Mouse (Mus musculus) liver, embryonic 15.5 days (tissue): ENCODE results near the gene Aup1. TPM values are rescaled to one million over a fixed set of nuclear protein-coding genes. Genes with fewer than 3 reads are reported as not detected.

Experiments used
- ATAC-seq: fragments of 200-750 bp; cut with Nextera tagmentation; 2 replicates; pipeline ENCODE4 v1.8.0; 2017; ENCODE audit warnings: moderate number of reproducible peaks, mild to moderate bottlenecking, moderate library complexity; ENCODE audit not compliant: insufficient read depth
- H3K27ac ChIP-seq: fragments of 300-500 bp; sonication (generic); replicated peaks from 2 replicates; pipeline ENCODE4 v1.5.1; 2015; ENCODE audit warnings: mild to moderate bottlenecking, inconsistent platforms
- H3K27me3 ChIP-seq: fragments of 300-500 bp; sonication (generic); 2 replicates; pipeline ENCODE4 v1.6.1; 2015; ENCODE audit warnings: mild to moderate bottlenecking, inconsistent platforms
- H3K36me3 ChIP-seq: fragments of 300-500 bp; sonication (generic); replicated peaks from 2 replicates; pipeline ENCODE4 v1.6.1; 2015; ENCODE audit warnings: moderate library complexity, mild to moderate bottlenecking, inconsistent platforms
- H3K4me1 ChIP-seq: fragments of 300-500 bp; sonication (generic); replicated peaks from 2 replicates; pipeline ENCODE4 v1.6.1; 2015; ENCODE audit warnings: inconsistent platforms
- H3K4me2 ChIP-seq: fragments of 300-500 bp; sonication (generic); 2 replicates; pipeline ENCODE4 v1.6.1; 2015; ENCODE audit warnings: moderate library complexity, mild to moderate bottlenecking, inconsistent platforms
- H3K4me3 ChIP-seq: fragments of 300-500 bp; sonication (generic); replicated peaks from 2 replicates; pipeline ENCODE4 v1.5.1; 2015; ENCODE audit warnings: mild to moderate bottlenecking, inconsistent platforms
- H3K9ac ChIP-seq: fragments of 300-500 bp; sonication (generic); 2 replicates; pipeline ENCODE4 v1.6.1; 2015; ENCODE audit warnings: moderate library complexity, mild to moderate bottlenecking, inconsistent platforms
- H3K9me3 ChIP-seq: fragments of 300-500 bp; sonication (generic); replicated peaks from 2 replicates; pipeline ENCODE4 v1.6.1; 2016; ENCODE audit warnings: inconsistent platforms
- WGBS: fragments of 180-500 bp; shearing (Covaris S2); methylation state at CpG from one replicate; pipeline ENCODE4 v1.1.7; 2015; ENCODE audit warnings: mixed read lengths; ENCODE audit not compliant: insufficient replicate concordance; 5-methylcytosine and 5-hydroxymethylcytosine counted together
- microRNA counts: library from miRNA; unstranded; fragments of <30 nt; microRNA quantifications from one replicate; lab custom pipeline; 2016
- microRNA-seq: library from miRNA; unstranded; fragments of <30 nt; microRNA quantifications from one replicate; pipeline ENCODE4, GENCODE M21; 2016
- polyA plus RNA-seq: library from polyadenylated mRNA; unstranded; fragments of >200 nt; fragmentation: Nextera tagmentation; extraction: Ambion mirVana; gene quantifications from 2 replicates; pipeline ENCODE4 v1.2.1, GENCODE M21; 2015

Aup1 gene
- polyA plus RNA-seq, 1 experiment from 2014 or later: 189 TPM

- Histone ChIP-seq H3K9me3 (no peaks in the 10 kb centered on the region), H3K9ac (no peak overlapping the region), H3K27ac (no peak overlapping the region), H3K4me2 (no peak overlapping the region), H3K27me3 (peaks cover 8% of the 10 kb centered on the region; the same call in 1 of the 2 replicates), H3K4me3 (no peak overlapping the region), H3K4me1 (peaks cover 48% of the 10 kb centered on the region), H3K36me3 (peaks cover 21% of the 10 kb centered on the region; the same call in 1 of the 2 replicates)
- 73% methylated on average over 4 of the region's 4 CpGs for WGBS
- no peak for ATAC-seq
Measured at GRCm38 (mm10) chr6:83104158-83104557, 49.8 kb downstream of the Aup1 start.

MicroRNAs encoded within 50 kb of the gene (microRNA counts, 519-probe panel; counts per million panel counts)
- 1,107 counts per million, percentile 3 among the panel's probes with 10 or more counts for microRNA mmu-miR-3470a+mmu-miR-3470b (lab: Ali Mortazavi, UCI)

Small RNA genes lying within 50 kb of the gene (microRNA-seq; reads per million reads assigned to microRNA genes)
- gene Mir3470a (not detected), gene Mir7040 (not detected)

Other genes with a start within 250 kb of the Aup1 start
- 0.06 and 0.10 TPM in 2 replicates for gene Sema4f, start 114.8 kb upstream of the Aup1 start, polyA plus RNA-seq
- 11.0 and 12.3 TPM in 2 replicates for gene M1ap, start 107.6 kb upstream of the Aup1 start, polyA plus RNA-seq
- gene Dok1, start 21.1 kb upstream of the Aup1 start, polyA plus RNA-seq: 19.9 and 21.1 TPM in 2 replicates
- 1.7 and 2.1 TPM in 2 replicates for gene Loxl3, start 20.3 kb upstream of the Aup1 start, polyA plus RNA-seq
- 87.9 and 93.6 TPM in 2 replicates for gene Htra2, start 752 bp downstream of the Aup1 start, polyA plus RNA-seq
- 6.8 and 7.8 TPM in 2 replicates for gene Dqx1, start 3.3 kb downstream of the Aup1 start, polyA plus RNA-seq
- gene Tlx2, start 15.8 kb downstream of the Aup1 start, polyA plus RNA-seq: not detected in 2 replicates
- 18.6 and 18.7 TPM in 2 replicates for gene Pcgf1, start 23.3 kb downstream of the Aup1 start, polyA plus RNA-seq
- 0.38 and 0.39 TPM in 2 replicates for gene Lbx2, start 31.8 kb downstream of the Aup1 start, polyA plus RNA-seq
- 0.93 and 1.0 TPM in 2 replicates for gene Ccdc142, start 47.1 kb downstream of the Aup1 start, polyA plus RNA-seq
- gene Gm42688, start 47.1 kb downstream of the Aup1 start, polyA plus RNA-seq: 1.1 and 1.4 TPM in 2 replicates
- gene Mrpl53, start 54.5 kb downstream of the Aup1 start, polyA plus RNA-seq: 70.4 and 72.6 TPM in 2 replicates
- 37.0 and 39.9 TPM in 2 replicates for gene Mogs, start 61.0 kb downstream of the Aup1 start, polyA plus RNA-seq
- 29.6 and 30.2 TPM in 2 replicates for gene Wbp1, start 67.0 kb downstream of the Aup1 start, polyA plus RNA-seq
- gene Ino80b, start 70.9 kb downstream of the Aup1 start, polyA plus RNA-seq: 5.0 and 5.3 TPM in 2 replicates
- 12.1 and 17.9 TPM in 2 replicates for gene Rtkn, start 80.9 kb downstream of the Aup1 start, polyA plus RNA-seq
- gene Wdr54, start 101.9 kb downstream of the Aup1 start, polyA plus RNA-seq: 0.35 and 0.59 TPM in 2 replicates
- 0.10 and 0.17 TPM in 2 replicates for gene 1700003E16Rik, start 101.9 kb downstream of the Aup1 start, polyA plus RNA-seq
- 24.1 and 26.7 TPM in 2 replicates for gene Dctn1, start 111.4 kb downstream of the Aup1 start, polyA plus RNA-seq
- 1.1 TPM in 2 replicates for gene Slc4a5, start 165.3 kb downstream of the Aup1 start, polyA plus RNA-seq